Mouse (Mus musculus): ENCODE measurements around the gene Mcf2l. TPM values are rescaled to one million over a fixed set of nuclear protein-coding genes. Genes with fewer than 3 reads are reported as not detected.

The Mcf2l gene
- total RNA-seq, 1 experiment, result 16.0 TPM

DNA sequence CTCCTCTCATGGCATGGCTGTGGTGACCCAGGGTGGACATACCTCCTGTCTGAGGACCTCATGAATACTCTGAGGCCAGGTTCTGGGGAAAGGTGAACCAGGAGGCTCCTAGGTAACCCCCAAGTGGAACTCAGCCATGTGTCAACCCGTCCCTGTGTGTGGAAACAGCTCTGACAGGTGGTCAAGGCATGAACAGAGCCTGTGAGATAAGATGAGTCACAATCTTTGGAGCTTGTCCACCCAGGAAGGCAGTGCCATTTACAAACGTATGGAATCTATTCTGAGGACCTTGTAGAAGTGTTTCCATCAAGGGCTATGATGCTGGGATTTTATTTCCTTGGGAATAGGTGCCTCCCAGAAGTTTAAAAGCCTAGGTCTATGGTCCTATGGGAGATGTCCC lies 87.6 kb downstream of the Mcf2l start:
- Histone ChIP-seq H3K27ac (ENCODE audit: insufficient read depth, low read depth, low read length, poor library complexity, severe bottlenecking) (no peak overlapping the region), H3K4me1 (ENCODE audit: control insufficient read depth in 2 of 2, insufficient read depth in 2 of 2, low read length in 2 of 2, poor library complexity in 1 of 2) (peaks cover 0 to 3% of the 10 kb centered on the region in 2 experiments; a peak in 1 of 4 replicates), H3K9me3 (ENCODE audit: control insufficient read depth, insufficient read depth, low read depth, low read length) (no peaks in the 10 kb centered on the region), H3K9ac (ENCODE audit: insufficient read depth, low read depth, low read length, poor library complexity, severe bottlenecking) (no peak overlapping the region), H3K4me3 (ENCODE audit: insufficient read depth in 1 of 2, low read depth in 1 of 2, low read length in 2 of 2, poor library complexity in 1 of 2, severe bottlenecking in 1 of 2) (no peak overlapping the region), H3K36me3 (ENCODE audit: control insufficient read depth, insufficient read depth, low read length, poor library complexity, severe bottlenecking) (no peaks in the 10 kb centered on the region; the same call in 1 of the 2 replicates)
- in situ Hi-C loops (cut with MboI; ENCODE audit: low sequenced_read_pairs in 2 of 2, unreplicated experiment in 2 of 2), result no loop called here
- TF ChIP-seq MAFK (IDR thresholded peaks at IDR 0.05; ENCODE audit: insufficient read depth, low read depth, low read length) (no peak), CHD2 (IDR thresholded peaks at IDR 0.05; ENCODE audit: low read depth, low read length) (no peak), ZNF384 (IDR thresholded peaks at IDR 0.05; ENCODE audit: low read depth, low read length) (no peak), ZC3H11A (IDR thresholded peaks at IDR 0.05; ENCODE audit: borderline replicate concordance, low read depth, low read length) (no peak), HCFC1 (IDR thresholded peaks at IDR 0.05; ENCODE audit: borderline replicate concordance, insufficient read depth, low read length) (no peak)
- DNase-seq (ENCODE audit: low read depth, low spot score), result no peak

- peaks cover 0 to 3% of the 10 kb centered on the region in 2 experiments; a peak in 1 of 4 replicates for H3K4me1 ChIP-seq (ENCODE audit: control insufficient read depth in 2 of 2, insufficient read depth in 2 of 2, low read length in 2 of 2, poor library complexity in 1 of 2)
- in situ Hi-C loops (cut with MboI; ENCODE audit: low sequenced_read_pairs in 2 of 2, unreplicated experiment in 2 of 2), result no loop called here
These were observed 88.4 kb downstream of the Mcf2l start for GRCm38 (mm10) chr8:12961821-12962534.

GRCm38 (mm10) chr8:12962541-12963380 lies 89.2 kb downstream of the Mcf2l start:
- peak overlapping the region in 1 of 2 experiments; percentile 14; a peak in 1 of 4 replicates for H3K4me3 ChIP-seq (ENCODE audit: insufficient read depth in 1 of 2, low read depth in 1 of 2, low read length in 2 of 2, poor library complexity in 1 of 2, severe bottlenecking in 1 of 2)
- TF ChIP-seq ZNF384 (IDR thresholded peaks at IDR 0.05; ENCODE audit: low read depth, low read length) (no peak), ZC3H11A (IDR thresholded peaks at IDR 0.05; ENCODE audit: borderline replicate concordance, low read depth, low read length) (no peak), MAFK (IDR thresholded peaks at IDR 0.05; ENCODE audit: insufficient read depth, low read depth, low read length) (no peak), HCFC1 (IDR thresholded peaks at IDR 0.05; ENCODE audit: borderline replicate concordance, insufficient read depth, low read length) (no peak), CHD2 (IDR thresholded peaks at IDR 0.05; ENCODE audit: low read depth, low read length) (no peak)
- no peaks in the 10 kb centered on the region for H3K9me3 ChIP-seq (ENCODE audit: control insufficient read depth, insufficient read depth, low read depth, low read length)
- no peak for DNase-seq (ENCODE audit: low read depth, low spot score)
- H3K36me3 ChIP-seq (ENCODE audit: control insufficient read depth, insufficient read depth, low read length, poor library complexity, severe bottlenecking), result no peaks in the 10 kb centered on the region; the same call in 1 of the 2 replicates
- peaks cover 0 to 3% of the 10 kb centered on the region in 2 experiments; a peak in 1 of 4 replicates for H3K4me1 ChIP-seq (ENCODE audit: control insufficient read depth in 2 of 2, insufficient read depth in 2 of 2, low read length in 2 of 2, poor library complexity in 1 of 2)
- in situ Hi-C loops (cut with MboI; ENCODE audit: low sequenced_read_pairs in 2 of 2, unreplicated experiment in 2 of 2), result no loop called here
- H3K27ac ChIP-seq (ENCODE audit: insufficient read depth, low read depth, low read length, poor library complexity, severe bottlenecking), result no peak overlapping the region
- H3K9ac ChIP-seq (ENCODE audit: insufficient read depth, low read depth, low read length, poor library complexity, severe bottlenecking), result no peak overlapping the region

More at GRCm38 (mm10) chr8:12961821-12962534, 88.4 kb downstream of the Mcf2l start:
- no peak overlapping the region for H3K9ac ChIP-seq (ENCODE audit: insufficient read depth, low read depth, low read length, poor library complexity, severe bottlenecking)
- TF ChIP-seq CHD2 (IDR thresholded peaks at IDR 0.05; ENCODE audit: low read depth, low read length) (no peak), HCFC1 (IDR thresholded peaks at IDR 0.05; ENCODE audit: borderline replicate concordance, insufficient read depth, low read length) (no peak), ZC3H11A (IDR thresholded peaks at IDR 0.05; ENCODE audit: borderline replicate concordance, low read depth, low read length) (no peak), MAFK (IDR thresholded peaks at IDR 0.05; ENCODE audit: insufficient read depth, low read depth, low read length) (no peak), ZNF384 (IDR thresholded peaks at IDR 0.05; ENCODE audit: low read depth, low read length) (no peak)
- H3K4me3 ChIP-seq (ENCODE audit: insufficient read depth in 1 of 2, low read depth in 1 of 2, low read length in 2 of 2, poor library complexity in 1 of 2, severe bottlenecking in 1 of 2), result no peak overlapping the region
- H3K9me3 ChIP-seq (ENCODE audit: control insufficient read depth, insufficient read depth, low read depth, low read length), result no peaks in the 10 kb centered on the region
- no peak for DNase-seq (ENCODE audit: low read depth, low spot score)
- no peak overlapping the region for H3K27ac ChIP-seq (ENCODE audit: insufficient read depth, low read depth, low read length, poor library complexity, severe bottlenecking)
- no peaks in the 10 kb centered on the region; the same call in 1 of the 2 replicates for H3K36me3 ChIP-seq (ENCODE audit: control insufficient read depth, insufficient read depth, low read length, poor library complexity, severe bottlenecking)

DNA sequence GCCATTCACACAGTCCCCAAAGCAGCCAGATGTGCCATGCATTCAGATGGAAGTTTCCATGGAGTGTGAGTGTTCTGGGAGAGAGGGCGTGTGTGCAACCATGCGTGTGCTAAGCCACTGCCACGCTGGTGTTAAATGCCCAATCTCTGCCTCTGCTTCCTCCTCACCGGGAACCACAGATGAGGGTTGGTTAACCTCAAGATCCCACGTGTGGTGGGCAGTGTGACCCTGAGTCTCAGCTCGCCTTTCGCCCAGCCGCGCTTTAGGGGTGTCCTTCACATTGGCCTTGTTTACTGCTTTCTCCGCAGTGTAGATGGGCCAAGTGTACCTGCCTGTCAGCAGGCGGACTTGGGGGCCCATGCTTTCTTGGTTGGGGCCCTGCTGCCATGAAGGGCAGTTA lies 102.7 kb downstream of the Mcf2l start:
- Histone ChIP-seq H3K9ac (ENCODE audit: insufficient read depth, low read depth, low read length, poor library complexity, severe bottlenecking) (no peak overlapping the region), H3K27ac (ENCODE audit: insufficient read depth, low read depth, low read length, poor library complexity, severe bottlenecking) (no peak overlapping the region), H3K4me1 (ENCODE audit: control insufficient read depth in 2 of 2, insufficient read depth in 2 of 2, low read length in 2 of 2, poor library complexity in 1 of 2) (no peaks in the 10 kb centered on the region; a peak in 1 of 4 replicates), H3K4me3 (ENCODE audit: insufficient read depth in 1 of 2, low read depth in 1 of 2, low read length in 2 of 2, poor library complexity in 1 of 2, severe bottlenecking in 1 of 2) (no peak overlapping the region), H3K36me3 (ENCODE audit: control insufficient read depth, insufficient read depth, low read length, poor library complexity, severe bottlenecking) (peaks cover 4% of the 10 kb centered on the region; the same call in 1 of the 2 replicates), H3K9me3 (ENCODE audit: control insufficient read depth, insufficient read depth, low read depth, low read length) (no peaks in the 10 kb centered on the region)
- DNase-seq (ENCODE audit: low read depth, low spot score), result no peak
- no peak for TF ChIP-seq ZC3H11A (IDR thresholded peaks at IDR 0.05; ENCODE audit: borderline replicate concordance, low read depth, low read length)
- in situ Hi-C loops (cut with MboI; ENCODE audit: low sequenced_read_pairs in 2 of 2, unreplicated experiment in 2 of 2), result loop anchor here in 1 of 2 experiments (25.0 kb wide), 1 partner anchor 286 kb away; the partner anchor contains the start of gene Adprhl1
